Mouse (Mus musculus) testis, adult 2 months (tissue): ENCODE measurements around the gene Mgat5b.

Experiments used
- CTCF ChIP-seq: fragments of 200-500 bp; IDR thresholded peaks from 2 replicates; pipeline ENCODE4 v1.5.1; 2012; ENCODE audit warnings: low read depth, mild to moderate bottlenecking, inconsistent platforms, low read length, moderate library complexity; ENCODE audit not compliant: control insufficient read depth, insufficient read depth, insufficient replicate concordance
- POLR2A ChIP-seq: fragments of 200-500 bp; IDR thresholded peaks from 2 replicates; pipeline ENCODE4 v1.6.1; 2012; ENCODE audit warnings: low read depth, mild to moderate bottlenecking, inconsistent platforms, low read length, moderate library complexity; ENCODE audit not compliant: control insufficient read depth

GRCm38 (mm10) chr11:117035661-117036336 lies 117.1 kb downstream of the Mgat5b start:
- TF ChIP-seq CTCF, result no peak
- no peak for TF ChIP-seq POLR2A
